Mouse (Mus musculus) midbrain, embryonic 13.5 days (tissue): Measurements from ENCODE around the gene Thnsl2. TPM values are rescaled to one million over a fixed set of nuclear protein-coding genes. Genes with fewer than 3 reads are reported as not detected.

Experiments used
- ATAC-seq: fragments of 200-750 bp; cut with Nextera tagmentation; 2 replicates; pipeline ENCODE4 v1.8.0; 2017; ENCODE audit warnings: mild to moderate bottlenecking, moderate TSS enrichment, moderate library complexity
- H3K27ac ChIP-seq: fragments of 300-500 bp; sonication (generic); 2 replicates; pipeline ENCODE4 v1.5.1; 2015; ENCODE audit warnings: inconsistent platforms, mild to moderate bottlenecking, moderate library complexity
- H3K27me3 ChIP-seq: fragments of 300-500 bp; sonication (generic); 2 replicates; pipeline ENCODE4 v1.6.1; 2015; ENCODE audit warnings: mild to moderate bottlenecking, inconsistent platforms
- H3K36me3 ChIP-seq: fragments of 300-500 bp; sonication (generic); 2 replicates; pipeline ENCODE4 v1.6.1; 2015; ENCODE audit warnings: mild to moderate bottlenecking, inconsistent platforms
- H3K4me1 ChIP-seq: fragments of 300-500 bp; sonication (generic); replicated peaks from 2 replicates; pipeline ENCODE4 v1.6.1; 2015; ENCODE audit warnings: inconsistent platforms
- H3K4me2 ChIP-seq: fragments of 300-500 bp; sonication (generic); replicated peaks from 2 replicates; pipeline ENCODE4 v1.6.1; 2015; ENCODE audit warnings: moderate library complexity, mild to moderate bottlenecking, inconsistent platforms
- H3K4me3 ChIP-seq: fragments of 300-500 bp; sonication (generic); replicated peaks from 2 replicates; pipeline ENCODE4 v1.5.1; 2015; ENCODE audit warnings: mild to moderate bottlenecking, inconsistent platforms
- H3K9ac ChIP-seq: fragments of 300-500 bp; sonication (generic); replicated peaks from 2 replicates; pipeline ENCODE4 v1.6.1; 2015; ENCODE audit warnings: mild to moderate bottlenecking, inconsistent platforms
- H3K9me3 ChIP-seq: fragments of 300-500 bp; sonication (generic); 2 replicates; pipeline ENCODE4 v1.6.1; 2016; ENCODE audit warnings: mild to moderate bottlenecking, inconsistent platforms
- WGBS: fragments of 180-500 bp; shearing (Covaris S2); methylation state at CpG from one replicate; pipeline ENCODE4 v1.1.7; 2015; 5-methylcytosine and 5-hydroxymethylcytosine counted together
- polyA plus RNA-seq: library from polyadenylated mRNA; unstranded; fragments of >200 nt; fragmentation: Nextera tagmentation; extraction: Ambion mirVana; gene quantifications from 2 replicates; pipeline ENCODE4 v1.2.1, GENCODE M21; 2015

Thnsl2 gene
- polyA plus RNA-seq, 1 experiment from 2014 or later: 3.9 TPM

- H3K4me3 ChIP-seq: no peak overlapping the region
- WGBS: 45% methylated on average over 4 of the region's 4 CpGs
- no peak overlapping the region for H3K9ac ChIP-seq
- ATAC-seq: no peak
- H3K4me1 ChIP-seq: no peaks in the 10 kb centered on the region
- no peaks in the 10 kb centered on the region for H3K36me3 ChIP-seq
- H3K27me3 ChIP-seq: no peaks in the 10 kb centered on the region
- no peak overlapping the region for H3K27ac ChIP-seq
- H3K4me2 ChIP-seq: no peak overlapping the region
- H3K9me3 ChIP-seq: no peaks in the 10 kb centered on the region
Measured at GRCm38 (mm10) chr6:71129071-71129470, 15.2 kb downstream of the Thnsl2 start.

GRCm38 (mm10) chr6:71126290-71126689 lies 17.9 kb downstream of the Thnsl2 start:
- Histone ChIP-seq H3K9me3 (no peaks in the 10 kb centered on the region), H3K36me3 (no peaks in the 10 kb centered on the region), H3K27ac (no peak overlapping the region), H3K4me2 (no peak overlapping the region), H3K4me3 (no peak overlapping the region), H3K4me1 (no peaks in the 10 kb centered on the region), H3K9ac (no peak overlapping the region), H3K27me3 (no peaks in the 10 kb centered on the region)
- whole genome bisulfite sequencing: 74% methylated on average over 3 of the region's 3 CpGs
- no peak for ATAC-seq

- H3K4me2 ChIP-seq: no peak overlapping the region
- H3K27me3 ChIP-seq: no peaks in the 10 kb centered on the region
- H3K4me3 ChIP-seq: no peak overlapping the region
- WGBS: 5% methylated on average over 3 of the region's 3 CpGs
- ATAC-seq: peak; percentile 84
- no peaks in the 10 kb centered on the region for H3K9me3 ChIP-seq
- H3K36me3 ChIP-seq: no peaks in the 10 kb centered on the region
- no peaks in the 10 kb centered on the region for H3K4me1 ChIP-seq
- H3K27ac ChIP-seq: no peak overlapping the region
- no peak overlapping the region for H3K9ac ChIP-seq
Measured at GRCm38 (mm10) chr6:71125043-71125893, 19.0 kb downstream of the Thnsl2 start.

GRCm38 (mm10) chr6:71119577-71120254 lies 24.5 kb downstream of the Thnsl2 start:
- Histone ChIP-seq H3K4me2 (no peak overlapping the region), H3K4me1 (no peaks in the 10 kb centered on the region), H3K9me3 (no peaks in the 10 kb centered on the region), H3K36me3 (no peaks in the 10 kb centered on the region), H3K9ac (no peak overlapping the region), H3K27ac (no peak overlapping the region), H3K4me3 (no peak overlapping the region), H3K27me3 (no peaks in the 10 kb centered on the region)
- ATAC-seq: no peak
- 4% methylated on average over 8 of the region's 10 CpGs for WGBS

- H3K4me1 ChIP-seq: no peaks in the 10 kb centered on the region
- no peak overlapping the region for H3K4me2 ChIP-seq
- no peak for ATAC-seq
- no peak overlapping the region for H3K4me3 ChIP-seq
- WGBS: 68% methylated on average over 11 of the region's 11 CpGs
- H3K9me3 ChIP-seq: no peaks in the 10 kb centered on the region
- H3K9ac ChIP-seq: no peak overlapping the region
- H3K36me3 ChIP-seq: no peaks in the 10 kb centered on the region
- H3K27me3 ChIP-seq: no peaks in the 10 kb centered on the region
- no peak overlapping the region for H3K27ac ChIP-seq
Measured at GRCm38 (mm10) chr6:71111419-71112113, 32.7 kb downstream of the Thnsl2 start.

- Histone ChIP-seq H3K9ac (no peak overlapping the region), H3K36me3 (no peaks in the 10 kb centered on the region), H3K27ac (no peak overlapping the region), H3K9me3 (no peaks in the 10 kb centered on the region), H3K4me3 (no peak overlapping the region), H3K4me1 (no peaks in the 10 kb centered on the region), H3K4me2 (no peak overlapping the region), H3K27me3 (no peaks in the 10 kb centered on the region)
- no peak for ATAC-seq
- 83% methylated on average over 19 of the region's 19 CpGs for WGBS
Measured at GRCm38 (mm10) chr6:71106170-71106945, 37.9 kb downstream of the Thnsl2 start.

GRCm38 (mm10) chr6:71096126-71096525 lies 48.1 kb downstream of the Thnsl2 start:
- ATAC-seq: no peak
- no peaks in the 10 kb centered on the region for H3K4me1 ChIP-seq
- no peak overlapping the region for H3K9ac ChIP-seq
- no peaks in the 10 kb centered on the region for H3K36me3 ChIP-seq
- no peak overlapping the region for H3K4me3 ChIP-seq
- H3K27me3 ChIP-seq: no peaks in the 10 kb centered on the region
- no peaks in the 10 kb centered on the region for H3K9me3 ChIP-seq
- WGBS: 85% methylated on average over 3 of the region's 3 CpGs
- H3K4me2 ChIP-seq: no peak overlapping the region
- H3K27ac ChIP-seq: no peak overlapping the region

- Histone ChIP-seq H3K9ac (no peak overlapping the region), H3K4me1 (no peaks in the 10 kb centered on the region), H3K4me3 (no peak overlapping the region), H3K36me3 (no peaks in the 10 kb centered on the region), H3K27ac (no peak overlapping the region), H3K9me3 (no peaks in the 10 kb centered on the region), H3K4me2 (no peak overlapping the region), H3K27me3 (no peaks in the 10 kb centered on the region)
- no peak for ATAC-seq
- WGBS: 69% methylated on average over 5 of the region's 5 CpGs
Measured at GRCm38 (mm10) chr6:71094693-71095092, 49.5 kb downstream of the Thnsl2 start.

- no peaks in the 10 kb centered on the region for H3K4me1 ChIP-seq
- WGBS: 85% methylated on average over 6 of the region's 6 CpGs
- H3K9me3 ChIP-seq: no peaks in the 10 kb centered on the region
- no peak for ATAC-seq
- no peaks in the 10 kb centered on the region for H3K36me3 ChIP-seq
- no peak overlapping the region for H3K27ac ChIP-seq
- no peaks in the 10 kb centered on the region for H3K27me3 ChIP-seq
- no peak overlapping the region for H3K9ac ChIP-seq
- no peak overlapping the region for H3K4me3 ChIP-seq
- no peak overlapping the region for H3K4me2 ChIP-seq
Measured at GRCm38 (mm10) chr6:71093686-71094085, 50.6 kb downstream of the Thnsl2 start.

- WGBS: 95% methylated on average over 5 of the region's 5 CpGs
- 0 out of 2 replicates have a peak, but pooled peaks cover 5% of the 10 kb centered on the region for H3K9me3 ChIP-seq
- H3K27ac ChIP-seq: no peak overlapping the region
- no peak overlapping the region for H3K4me2 ChIP-seq
- H3K27me3 ChIP-seq: no peaks in the 10 kb centered on the region
- no peaks in the 10 kb centered on the region for H3K4me1 ChIP-seq
- no peaks in the 10 kb centered on the region for H3K36me3 ChIP-seq
- H3K9ac ChIP-seq: no peak overlapping the region
- H3K4me3 ChIP-seq: no peak overlapping the region
- no peak for ATAC-seq
Measured at GRCm38 (mm10) chr6:71090475-71090874, 53.8 kb downstream of the Thnsl2 start.

- H3K4me3 ChIP-seq: no peak overlapping the region
- no peak overlapping the region for H3K4me2 ChIP-seq
- no peak overlapping the region for H3K9ac ChIP-seq
- H3K36me3 ChIP-seq: no peaks in the 10 kb centered on the region
- ATAC-seq: no peak
- 0 out of 2 replicates have a peak, but pooled peaks cover 5% of the 10 kb centered on the region for H3K9me3 ChIP-seq
- H3K27ac ChIP-seq: no peak overlapping the region
- 87% methylated on average over 4 of the region's 4 CpGs for WGBS
- no peaks in the 10 kb centered on the region for H3K4me1 ChIP-seq
- no peaks in the 10 kb centered on the region for H3K27me3 ChIP-seq
Measured at GRCm38 (mm10) chr6:71089735-71090134, 54.5 kb downstream of the Thnsl2 start.
